Mouse (Mus musculus): ENCODE results near the gene Eps8l3. TPM values are rescaled to one million over a fixed set of nuclear protein-coding genes. Genes with fewer than 3 reads are reported as not detected.

The Eps8l3 gene
- polyA plus RNA-seq, 1 experiment = 27.9 TPM

- Histone ChIP-seq H3K4me1 (ENCODE audit: control insufficient read depth, insufficient read depth, low read length) (no peaks in the 10 kb centered on the region), H3K4me3 (ENCODE audit: control insufficient read depth, low read depth, low read length) (no peak overlapping the region), H3K27ac (ENCODE audit: control insufficient read depth, insufficient read depth, low read depth, low read length) (no peak overlapping the region), H3K36me3 (ENCODE audit: control insufficient read depth, insufficient read depth, low read length) (no peaks in the 10 kb centered on the region), H3K27me3 (ENCODE audit: control insufficient read depth, insufficient read depth, low read length) (no peaks in the 10 kb centered on the region)
- no peak for TF ChIP-seq POLR2A (IDR thresholded peaks at IDR 0.05; ENCODE audit: control insufficient read depth, low read depth, low read length)
- no peak for TF ChIP-seq CTCF (IDR thresholded peaks at IDR 0.05; ENCODE audit: control insufficient read depth, insufficient read depth, insufficient replicate concordance, low read depth, low read length)
These were observed 40.9 kb downstream of the Eps8l3 start for GRCm38 (mm10) chr3:107917783-107918408.

- TF ChIP-seq CTCF (IDR thresholded peaks at IDR 0.05; ENCODE audit: control insufficient read depth, insufficient read depth, insufficient replicate concordance, low read depth, low read length) (no peak), POLR2A (IDR thresholded peaks at IDR 0.05; ENCODE audit: control insufficient read depth, low read depth, low read length) (no peak)
- Histone ChIP-seq H3K36me3 (ENCODE audit: control insufficient read depth, insufficient read depth, low read length) (no peaks in the 10 kb centered on the region), H3K4me3 (ENCODE audit: control insufficient read depth, low read depth, low read length) (no peak overlapping the region), H3K4me1 (ENCODE audit: control insufficient read depth, insufficient read depth, low read length) (no peaks in the 10 kb centered on the region), H3K27me3 (ENCODE audit: control insufficient read depth, insufficient read depth, low read length) (no peaks in the 10 kb centered on the region), H3K27ac (ENCODE audit: control insufficient read depth, insufficient read depth, low read depth, low read length) (no peak overlapping the region)
These were observed 43.3 kb downstream of the Eps8l3 start for GRCm38 (mm10) chr3:107920348-107920747.

- H3K27me3 ChIP-seq (ENCODE audit: control insufficient read depth, insufficient read depth, low read length) = no peaks in the 10 kb centered on the region
- H3K27ac ChIP-seq (ENCODE audit: control insufficient read depth, insufficient read depth, low read depth, low read length) = no peak overlapping the region
- H3K4me3 ChIP-seq (ENCODE audit: control insufficient read depth, low read depth, low read length) = no peak overlapping the region
- no peak for TF ChIP-seq CTCF (IDR thresholded peaks at IDR 0.05; ENCODE audit: control insufficient read depth, insufficient read depth, insufficient replicate concordance, low read depth, low read length)
- no peak for TF ChIP-seq POLR2A (IDR thresholded peaks at IDR 0.05; ENCODE audit: control insufficient read depth, low read depth, low read length)
- no peaks in the 10 kb centered on the region for H3K36me3 ChIP-seq (ENCODE audit: control insufficient read depth, insufficient read depth, low read length)
- no peaks in the 10 kb centered on the region; the same call in 1 of the 2 replicates for H3K4me1 ChIP-seq (ENCODE audit: control insufficient read depth, insufficient read depth, low read length)
These were observed 48.3 kb downstream of the Eps8l3 start for GRCm38 (mm10) chr3:107925335-107925734.

- no peak overlapping the region for H3K27ac ChIP-seq (ENCODE audit: control insufficient read depth, insufficient read depth, low read depth, low read length)
- no peaks in the 10 kb centered on the region for H3K36me3 ChIP-seq (ENCODE audit: control insufficient read depth, insufficient read depth, low read length)
- no peak for TF ChIP-seq CTCF (IDR thresholded peaks at IDR 0.05; ENCODE audit: control insufficient read depth, insufficient read depth, insufficient replicate concordance, low read depth, low read length)
- no peak for TF ChIP-seq POLR2A (IDR thresholded peaks at IDR 0.05; ENCODE audit: control insufficient read depth, low read depth, low read length)
- no peak overlapping the region for H3K4me3 ChIP-seq (ENCODE audit: control insufficient read depth, low read depth, low read length)
- no peaks in the 10 kb centered on the region for H3K27me3 ChIP-seq (ENCODE audit: control insufficient read depth, insufficient read depth, low read length)
- no peaks in the 10 kb centered on the region; the same call in 1 of the 2 replicates for H3K4me1 ChIP-seq (ENCODE audit: control insufficient read depth, insufficient read depth, low read length)
These were observed 50.8 kb downstream of the Eps8l3 start for GRCm38 (mm10) chr3:107927841-107928240.

- Histone ChIP-seq H3K4me1 (ENCODE audit: control insufficient read depth, insufficient read depth, low read length) (no peaks in the 10 kb centered on the region; the same call in 1 of the 2 replicates), H3K27ac (ENCODE audit: control insufficient read depth, insufficient read depth, low read depth, low read length) (no peak overlapping the region; the same call in 1 of the 2 replicates), H3K36me3 (ENCODE audit: control insufficient read depth, insufficient read depth, low read length) (no peaks in the 10 kb centered on the region), H3K4me3 (ENCODE audit: control insufficient read depth, low read depth, low read length) (no peak overlapping the region), H3K27me3 (ENCODE audit: control insufficient read depth, insufficient read depth, low read length) (no peaks in the 10 kb centered on the region)
- TF ChIP-seq POLR2A (IDR thresholded peaks at IDR 0.05; ENCODE audit: control insufficient read depth, low read depth, low read length) (no peak), CTCF (IDR thresholded peaks at IDR 0.05; ENCODE audit: control insufficient read depth, insufficient read depth, insufficient replicate concordance, low read depth, low read length) (no peak)
These were observed 51.7 kb downstream of the Eps8l3 start for GRCm38 (mm10) chr3:107928691-107929090.

GRCm38 (mm10) chr3:107929243-107929642 is 52.2 kb downstream of the Eps8l3 start:
- no peak overlapping the region for H3K4me3 ChIP-seq (ENCODE audit: control insufficient read depth, low read depth, low read length)
- H3K27me3 ChIP-seq (ENCODE audit: control insufficient read depth, insufficient read depth, low read length) = no peaks in the 10 kb centered on the region
- TF ChIP-seq POLR2A (IDR thresholded peaks at IDR 0.05; ENCODE audit: control insufficient read depth, low read depth, low read length) = no peak
- no peak for TF ChIP-seq CTCF (IDR thresholded peaks at IDR 0.05; ENCODE audit: control insufficient read depth, insufficient read depth, insufficient replicate concordance, low read depth, low read length)
- no peaks in the 10 kb centered on the region for H3K36me3 ChIP-seq (ENCODE audit: control insufficient read depth, insufficient read depth, low read length)
- no peaks in the 10 kb centered on the region; the same call in 1 of the 2 replicates for H3K4me1 ChIP-seq (ENCODE audit: control insufficient read depth, insufficient read depth, low read length)
- no peak overlapping the region for H3K27ac ChIP-seq (ENCODE audit: control insufficient read depth, insufficient read depth, low read depth, low read length)

- Histone ChIP-seq H3K4me3 (ENCODE audit: control insufficient read depth, low read depth, low read length) (no peak overlapping the region), H3K27me3 (ENCODE audit: control insufficient read depth, insufficient read depth, low read length) (no peaks in the 10 kb centered on the region), H3K27ac (ENCODE audit: control insufficient read depth, insufficient read depth, low read depth, low read length) (no peak overlapping the region), H3K36me3 (ENCODE audit: control insufficient read depth, insufficient read depth, low read length) (no peaks in the 10 kb centered on the region), H3K4me1 (ENCODE audit: control insufficient read depth, insufficient read depth, low read length) (no peaks in the 10 kb centered on the region; the same call in 1 of the 2 replicates)
- TF ChIP-seq POLR2A (IDR thresholded peaks at IDR 0.05; ENCODE audit: control insufficient read depth, low read depth, low read length) (no peak), CTCF (IDR thresholded peaks at IDR 0.05; ENCODE audit: control insufficient read depth, insufficient read depth, insufficient replicate concordance, low read depth, low read length) (no peak)
These were observed 52.7 kb downstream of the Eps8l3 start for GRCm38 (mm10) chr3:107929731-107930130.
